Mouse (Mus musculus) forebrain, embryonic 16.5 days (tissue): ENCODE measurements at regions not wholly inside any gene's neighbourhood (a gene's known extent, or its start where the extent isn't known, plus 50 kb on each side); places are given as distances from the start of the nearest gene placed in this dataset.

Source experiments
- ATAC-seq: fragments of 200-750 bp; cut with Nextera tagmentation; 2 replicates; pipeline ENCODE4 v1.8.0; 2017; ENCODE audit warnings: mild to moderate bottlenecking, moderate library complexity
- H3K27ac ChIP-seq: fragments of 300-500 bp; sonication (generic); 2 replicates; pipeline ENCODE4 v1.5.1; 2014; ENCODE audit warnings: low read length, control low read depth
- H3K27me3 ChIP-seq: fragments of 300-500 bp; sonication (generic); replicated peaks from 2 replicates; pipeline ENCODE4 v1.6.1; 2014; ENCODE audit warnings: low read length; ENCODE audit not compliant: control insufficient read depth, insufficient read depth
- H3K36me3 ChIP-seq: fragments of 300-500 bp; sonication (generic); 2 replicates; pipeline ENCODE4 v1.6.1; 2014; ENCODE audit not compliant: control insufficient read depth, insufficient read depth
- H3K4me1 ChIP-seq: fragments of 300-500 bp; sonication (generic); replicated peaks from 2 replicates; pipeline ENCODE4 v1.6.1; 2014; ENCODE audit warnings: low read length; ENCODE audit not compliant: control insufficient read depth, insufficient read depth
- H3K4me2 ChIP-seq: fragments of 300-500 bp; sonication (generic); 2 replicates; pipeline ENCODE4 v1.6.1; 2014; ENCODE audit warnings: mild to moderate bottlenecking, low read length, control low read depth
- H3K4me3 ChIP-seq: fragments of 300-500 bp; sonication (generic); replicated peaks from 2 replicates; pipeline ENCODE4 v1.5.1; 2014; ENCODE audit warnings: mild to moderate bottlenecking, low read length, control low read depth
- H3K9ac ChIP-seq: fragments of 300-500 bp; sonication (generic); replicated peaks from 2 replicates; pipeline ENCODE4 v1.6.1; 2014; ENCODE audit warnings: low read depth, low read length, control low read depth
- H3K9me3 ChIP-seq: fragments of 300-500 bp; sonication (generic); 2 replicates; pipeline ENCODE4 v1.6.1; 2016; ENCODE audit warnings: low read length; ENCODE audit not compliant: control insufficient read depth
- WGBS: fragments of 180-500 bp; shearing (Covaris S2); extraction: QIAGEN DNeasy Blood & Tissue Kit; methylation state at CpG from one replicate; pipeline ENCODE4 v1.1.7; 2014; 5-methylcytosine and 5-hydroxymethylcytosine counted together

DNA sequence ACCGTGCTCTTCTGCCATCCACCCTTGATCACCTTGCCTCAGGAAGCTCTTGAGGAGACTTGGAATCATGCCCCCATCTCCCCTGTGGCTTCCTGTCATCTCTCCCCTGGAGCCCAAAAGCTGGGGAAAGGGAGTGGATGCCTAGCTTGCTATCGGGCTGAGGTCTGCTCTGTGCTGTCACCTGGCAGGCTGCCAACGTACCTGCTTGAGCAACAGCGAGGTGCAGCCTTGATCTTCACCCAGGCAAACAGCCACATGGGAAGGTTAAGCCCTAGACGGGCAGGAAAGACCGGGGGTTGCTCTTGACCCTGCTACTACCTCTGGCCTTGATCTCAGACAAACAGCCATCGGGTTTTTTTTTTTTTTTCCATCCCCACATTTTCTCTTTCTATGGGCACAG lies 90.9 kb upstream of the Hes1 start:
- no peak overlapping the region for H3K27ac ChIP-seq
- H3K27me3 ChIP-seq = no peaks in the 10 kb centered on the region
- H3K9ac ChIP-seq = no peak overlapping the region
- ATAC-seq = no peak
- H3K9me3 ChIP-seq = no peaks in the 10 kb centered on the region
- H3K4me2 ChIP-seq = no peak overlapping the region
- H3K4me1 ChIP-seq = no peaks in the 10 kb centered on the region
- no peak overlapping the region for H3K4me3 ChIP-seq
- WGBS = 55% methylated on average over 7 of the region's 7 CpGs
- no peaks in the 10 kb centered on the region for H3K36me3 ChIP-seq

GRCm38 (mm10) chr16:29975800-29976199 lies 88.4 kb upstream of the Hes1 start:
- Histone ChIP-seq H3K4me2 (no peak overlapping the region), H3K4me1 (no peaks in the 10 kb centered on the region), H3K9ac (no peak overlapping the region), H3K27ac (no peak overlapping the region), H3K4me3 (no peak overlapping the region), H3K36me3 (no peaks in the 10 kb centered on the region), H3K27me3 (no peaks in the 10 kb centered on the region), H3K9me3 (no peaks in the 10 kb centered on the region)
- 86% methylated on average over 3 of the region's 3 CpGs for WGBS
- no peak for ATAC-seq

- Histone ChIP-seq H3K4me1 (no peaks in the 10 kb centered on the region), H3K27ac (no peak overlapping the region), H3K9ac (no peak overlapping the region), H3K36me3 (no peaks in the 10 kb centered on the region), H3K27me3 (no peaks in the 10 kb centered on the region), H3K9me3 (no peaks in the 10 kb centered on the region), H3K4me2 (no peak overlapping the region), H3K4me3 (no peak overlapping the region)
- no peak for ATAC-seq
- 67% methylated on average over 3 of the region's 3 CpGs for whole genome bisulfite sequencing
Observed at GRCm38 (mm10) chr16:29977011-29977410, 87.2 kb upstream of the Hes1 start.

- no peak overlapping the region for H3K4me3 ChIP-seq
- no peaks in the 10 kb centered on the region for H3K27me3 ChIP-seq
- no peak overlapping the region for H3K9ac ChIP-seq
- no peak overlapping the region for H3K4me2 ChIP-seq
- ATAC-seq = no peak
- 70% methylated on average over 8 of the region's 8 CpGs for WGBS
- H3K9me3 ChIP-seq = no peaks in the 10 kb centered on the region
- H3K36me3 ChIP-seq = no peaks in the 10 kb centered on the region
- no peak overlapping the region for H3K27ac ChIP-seq
- no peaks in the 10 kb centered on the region for H3K4me1 ChIP-seq
Observed at GRCm38 (mm10) chr16:29977711-29978110, 86.5 kb upstream of the Hes1 start.

DNA sequence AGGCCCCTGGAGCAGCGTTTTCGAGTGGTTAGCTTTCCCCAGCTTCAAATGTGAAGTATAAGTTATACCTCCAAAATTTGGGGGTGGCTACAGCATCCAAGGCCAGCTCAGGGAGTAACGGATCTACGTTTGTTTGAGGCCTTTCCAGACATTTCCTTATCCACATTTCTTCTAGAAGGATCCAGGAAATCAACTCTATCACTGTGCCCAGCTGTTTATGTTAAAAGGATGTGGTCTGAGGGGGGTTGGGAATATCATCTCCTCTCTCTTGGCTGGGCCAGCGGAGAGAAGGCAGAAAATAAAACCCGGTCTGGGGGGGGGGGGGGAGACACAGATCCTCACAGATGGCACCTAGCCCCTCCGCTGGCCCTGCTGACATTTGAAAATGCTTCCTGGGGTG lies 85.1 kb upstream of the Hes1 start:
- Histone ChIP-seq H3K4me2 (no peak overlapping the region), H3K9me3 (no peaks in the 10 kb centered on the region), H3K9ac (no peak overlapping the region), H3K27ac (no peak overlapping the region), H3K36me3 (no peaks in the 10 kb centered on the region), H3K4me1 (no peaks in the 10 kb centered on the region), H3K27me3 (no peaks in the 10 kb centered on the region), H3K4me3 (no peak overlapping the region)
- no peak for ATAC-seq
- 87% methylated on average over 5 of the region's 7 CpGs for WGBS

DNA sequence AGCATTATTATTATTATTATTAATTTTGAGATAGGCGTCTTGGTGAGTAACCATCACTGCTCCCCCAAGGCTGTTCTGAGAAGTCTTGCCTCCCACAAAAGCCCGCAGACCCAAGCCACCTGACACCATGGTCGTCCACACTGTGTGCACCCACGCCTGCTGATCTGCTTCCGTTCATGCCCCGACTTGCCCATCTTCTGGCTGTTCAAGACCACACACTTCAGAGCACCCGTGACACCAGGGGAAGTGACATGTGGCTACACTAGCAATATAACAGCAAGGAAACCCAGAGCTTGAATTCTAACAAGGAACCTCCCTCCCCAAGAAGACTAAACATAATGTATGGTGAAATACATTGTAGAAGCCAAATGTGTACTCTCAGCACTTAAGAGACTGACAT lies 82.6 kb upstream of the Hes1 start:
- Histone ChIP-seq H3K4me1 (no peaks in the 10 kb centered on the region), H3K36me3 (no peaks in the 10 kb centered on the region), H3K4me3 (no peak overlapping the region), H3K4me2 (no peak overlapping the region), H3K9ac (no peak overlapping the region), H3K9me3 (no peaks in the 10 kb centered on the region), H3K27ac (no peak overlapping the region), H3K27me3 (no peaks in the 10 kb centered on the region)
- no peak for ATAC-seq
- 87% methylated on average over 7 of the region's 7 CpGs for WGBS

DNA sequence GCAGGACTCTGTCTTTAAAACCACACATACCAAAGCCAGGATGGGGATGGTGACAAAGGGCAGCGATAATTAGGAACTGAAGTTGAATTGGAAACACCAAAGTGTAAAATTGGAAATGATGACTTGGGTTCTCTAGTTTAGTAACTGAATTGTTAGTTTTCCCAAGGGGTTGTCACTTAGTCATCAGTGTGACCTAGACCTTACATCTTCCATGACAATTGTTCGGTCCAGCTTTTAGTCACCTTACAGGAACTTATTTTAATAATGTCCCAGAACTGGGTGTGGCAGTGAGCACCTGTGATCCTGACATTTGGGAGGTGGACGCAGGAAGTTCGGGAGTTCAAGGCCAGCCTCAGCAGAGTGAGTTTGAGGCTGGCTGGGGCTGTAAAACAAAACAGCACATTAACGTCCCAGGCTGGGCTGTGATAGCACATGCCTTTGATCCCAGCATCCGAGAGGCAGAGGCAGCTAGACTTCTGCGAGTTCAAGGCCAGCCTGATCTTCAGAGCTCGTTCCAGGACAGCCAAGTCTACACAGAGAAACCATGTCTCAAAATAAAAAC lies 81.9 kb upstream of the Hes1 start:
- Histone ChIP-seq H3K27ac (no peak overlapping the region), H3K36me3 (no peaks in the 10 kb centered on the region), H3K9me3 (no peaks in the 10 kb centered on the region), H3K4me3 (no peak overlapping the region), H3K4me2 (no peak overlapping the region), H3K27me3 (no peaks in the 10 kb centered on the region), H3K4me1 (no peaks in the 10 kb centered on the region), H3K9ac (no peak overlapping the region)
- WGBS = 92% methylated on average over 8 of the region's 8 CpGs
- ATAC-seq = no peak

DNA sequence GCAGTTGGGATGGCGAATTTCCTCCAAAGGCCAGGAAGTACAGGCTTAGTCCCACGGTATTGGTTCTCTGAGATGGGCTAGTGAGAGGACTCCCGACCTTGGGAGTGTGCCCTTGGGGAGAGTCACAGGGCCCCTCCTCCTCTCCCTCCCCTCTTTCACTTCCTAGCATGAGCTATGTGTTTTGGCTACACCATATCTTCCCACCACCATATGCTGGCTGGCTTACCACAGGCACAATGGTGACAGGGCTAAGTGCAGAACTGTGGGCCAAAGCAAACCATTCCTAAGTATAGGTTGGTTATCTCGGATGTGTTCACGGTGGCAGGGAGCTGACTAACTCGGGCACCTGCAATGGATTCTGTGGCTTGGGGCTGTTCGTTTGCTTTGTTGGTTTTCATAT lies 81.0 kb upstream of the Hes1 start:
- H3K4me1 ChIP-seq = no peaks in the 10 kb centered on the region
- H3K9me3 ChIP-seq = no peaks in the 10 kb centered on the region
- H3K9ac ChIP-seq = no peak overlapping the region
- WGBS = 77% methylated on average over 7 of the region's 7 CpGs
- no peak overlapping the region for H3K4me3 ChIP-seq
- H3K27me3 ChIP-seq = no peaks in the 10 kb centered on the region
- no peak overlapping the region for H3K27ac ChIP-seq
- ATAC-seq = no peak
- H3K4me2 ChIP-seq = no peak overlapping the region
- no peaks in the 10 kb centered on the region for H3K36me3 ChIP-seq

- WGBS = 90% methylated on average over 11 of the region's 11 CpGs
- H3K4me2 ChIP-seq = no peak overlapping the region
- H3K27me3 ChIP-seq = no peaks in the 10 kb centered on the region
- no peaks in the 10 kb centered on the region for H3K36me3 ChIP-seq
- no peak overlapping the region for H3K9ac ChIP-seq
- no peaks in the 10 kb centered on the region for H3K4me1 ChIP-seq
- ATAC-seq = no peak
- H3K27ac ChIP-seq = no peak overlapping the region
- H3K9me3 ChIP-seq = no peaks in the 10 kb centered on the region
- H3K4me3 ChIP-seq = no peak overlapping the region
Observed at GRCm38 (mm10) chr16:29985126-29985931, 78.9 kb upstream of the Hes1 start.
